Mouse (Mus musculus) spleen, adult 12 weeks (tissue): ENCODE results near the gene Cpne9.

Experiments
- DNase-seq: peaks from one replicate; pipeline ENCODE4 v3.0.0; 2022; ENCODE audit warnings: low spot score

Cpne9 gene

GRCm38 (mm10) chr6:113342297-113342696, 60.2 kb downstream of the Cpne9 start:
- no peak for DNase-seq

GRCm38 (mm10) chr6:113343177-113344092, 61.3 kb downstream of the Cpne9 start, which contains the start of gene Camk1:
TSS of gene Camk1 (minus strand) at chr6:113343984.
- no peak for DNase-seq

GRCm38 (mm10) chr6:113344321-113344720, 62.2 kb downstream of the Cpne9 start:
- no peak for DNase-seq

- DNase-seq = no peak
Measured at GRCm38 (mm10) chr6:113346897-113347296, 64.8 kb downstream of the Cpne9 start.

GRCm38 (mm10) chr6:113350538-113350937, 68.4 kb downstream of the Cpne9 start:
- DNase-seq = no peak

GRCm38 (mm10) chr6:113351161-113351560, 69.1 kb downstream of the Cpne9 start:
- DNase-seq = no peak

- no peak for DNase-seq
Measured at GRCm38 (mm10) chr6:113351653-113352052, 69.5 kb downstream of the Cpne9 start.

- no peak for DNase-seq
Measured at GRCm38 (mm10) chr6:113352820-113353219, 70.7 kb downstream of the Cpne9 start.

- DNase-seq = no peak
Measured at GRCm38 (mm10) chr6:113353696-113354095, 71.6 kb downstream of the Cpne9 start.
